Mouse (Mus musculus): ENCODE data around the gene A030003K21Rik. TPM values are rescaled to one million over a fixed set of nuclear protein-coding genes. Genes with fewer than 3 reads are reported as not detected.

A030003K21Rik gene
- total and polyA plus RNA-seq, 3 experiments, result not detected

GRCm38 (mm10) chr1:82987530-82988198, 44.5 kb upstream of the A030003K21Rik start:
- in situ Hi-C loops (cut with MboI; ENCODE audit: low pct_ligation_motif_present, low pct_unique_long_range_greater_than_20kb, low sequenced_read_pairs) (loop anchor here (5.0 kb wide), 1 partner anchor 185 kb away; no protein-coding TSS in a partner anchor), dilution Hi-C loops (cut with MboI; ENCODE audit: extremely low pct_ligation_motif_present, extremely low pct_unique_long_range_greater_than_20kb, low sequenced_read_pairs) (no loop called here)
- DNase-seq (ENCODE audit: extremely low read depth), result peak; percentile 80

GRCm38 (mm10) chr1:82986738-82987137, 43.5 kb upstream of the A030003K21Rik start:
- Histone ChIP-seq H3K27me3 (replicated peaks) (no peaks in the 10 kb centered on the region), H3K27ac (ENCODE audit: insufficient read depth, low read depth) (no peak overlapping the region), H3K79me2 (replicated peaks; ENCODE audit: control insufficient read depth, extremely low read depth, insufficient read depth, poor library complexity, severe bottlenecking) (no peaks in the 10 kb centered on the region), H3K36me3 (replicated peaks in 1 of 2; ENCODE audit: control insufficient read depth in 1 of 2, insufficient read depth in 1 of 2, low read length in 1 of 2) (no peaks in the 10 kb centered on the region), H3K9me3 (replicated peaks; ENCODE audit: low read length) (peaks cover 7% of the 10 kb centered on the region), H3K4me2 (ENCODE audit: insufficient read depth, low read depth, poor library complexity, severe bottlenecking) (no peak overlapping the region), H3K4me3 (replicated peaks in 1 of 3; ENCODE audit: low read depth in 2 of 3, low read length in 2 of 3, poor library complexity in 1 of 3) (no peak overlapping the region), H3K4me1 (ENCODE audit: control insufficient read depth in 1 of 2, insufficient read depth in 2 of 2) (peaks cover 0 to 11% of the 10 kb centered on the region in 2 experiments; a peak in 1 of 4 replicates), H3K9ac (ENCODE audit: insufficient read depth, low read depth) (no peak overlapping the region)
- no peak for DNase-seq (ENCODE audit: extremely low read depth)
- dilution Hi-C loops (cut with MboI; ENCODE audit: extremely low pct_ligation_motif_present, extremely low pct_unique_long_range_greater_than_20kb, low sequenced_read_pairs) (no loop called here), in situ Hi-C loops (cut with MboI; ENCODE audit: low pct_ligation_motif_present, low pct_unique_long_range_greater_than_20kb, low sequenced_read_pairs) (loop anchor here (5.0 kb wide), 1 partner anchor 184 kb away; no protein-coding TSS in a partner anchor)
- no peak for TF ChIP-seq TBP (conservative IDR thresholded peaks at IDR 0.05; ENCODE audit: low read depth, low read length)
- no peak for TF ChIP-seq UBTF (IDR thresholded peaks at IDR 0.05; ENCODE audit: low read depth, low read length)
- TF ChIP-seq USF2 (conservative IDR thresholded peaks at IDR 0.05; ENCODE audit: low read depth, low read length), result no peak
- TF ChIP-seq RAD21 (IDR thresholded peaks at IDR 0.05; ENCODE audit: low read depth, low read length), result no peak
- no peak for TF ChIP-seq KAT2A (IDR thresholded peaks at IDR 0.05; ENCODE audit: insufficient replicate concordance, low read length)
- TF ChIP-seq SMC3 (IDR thresholded peaks at IDR 0.05; ENCODE audit: low read depth, low read length), result no peak
- TF ChIP-seq ZKSCAN1 (IDR thresholded peaks at IDR 0.05; ENCODE audit: borderline replicate concordance, low read depth, low read length), result no peak
- no peak for TF ChIP-seq RCOR1 (conservative IDR thresholded peaks at IDR 0.05; ENCODE audit: low read depth, low read length)
- TF ChIP-seq POLR2A (IDR thresholded peaks at IDR 0.05; ENCODE audit: low read depth, low read length), result no peak
- no peak for TF ChIP-seq MAFK (IDR thresholded peaks at IDR 0.05; ENCODE audit: insufficient replicate concordance, low read length)
- TF ChIP-seq BHLHE40 (IDR thresholded peaks at IDR 0.05; ENCODE audit: low read depth, low read length), result no peak
- no peak for TF ChIP-seq MAZ (IDR thresholded peaks at IDR 0.05; ENCODE audit: low read depth, low read length)
- no peak for TF ChIP-seq GABPA (IDR thresholded peaks at IDR 0.05; ENCODE audit: insufficient replicate concordance, low read depth, low read length)
- TF ChIP-seq CHD2 (IDR thresholded peaks at IDR 0.05; ENCODE audit: low read length), result no peak
- TF ChIP-seq ELF1 (IDR thresholded peaks at IDR 0.05; ENCODE audit: low read depth, low read length), result no peak
- no peak for TF ChIP-seq CHD1 (IDR thresholded peaks at IDR 0.05; ENCODE audit: low read depth, low read length)

More at GRCm38 (mm10) chr1:82987530-82988198, 44.5 kb upstream of the A030003K21Rik start:
- Histone ChIP-seq H3K36me3 (replicated peaks in 1 of 2; ENCODE audit: control insufficient read depth in 1 of 2, insufficient read depth in 1 of 2, low read length in 1 of 2) (no peaks in the 10 kb centered on the region), H3K27ac (ENCODE audit: insufficient read depth, low read depth) (no peak overlapping the region), H3K9me3 (replicated peaks; ENCODE audit: low read length) (peaks cover 7% of the 10 kb centered on the region), H3K4me2 (ENCODE audit: insufficient read depth, low read depth, poor library complexity, severe bottlenecking) (no peak overlapping the region), H3K9ac (ENCODE audit: insufficient read depth, low read depth) (no peak overlapping the region), H3K79me2 (replicated peaks; ENCODE audit: control insufficient read depth, extremely low read depth, insufficient read depth, poor library complexity, severe bottlenecking) (no peaks in the 10 kb centered on the region), H3K27me3 (replicated peaks) (no peaks in the 10 kb centered on the region), H3K4me3 (replicated peaks in 1 of 3; ENCODE audit: low read depth in 2 of 3, low read length in 2 of 3, poor library complexity in 1 of 3) (no peak overlapping the region), H3K4me1 (ENCODE audit: control insufficient read depth in 1 of 2, insufficient read depth in 2 of 2) (peaks cover 0 to 11% of the 10 kb centered on the region in 2 experiments; a peak in 1 of 4 replicates)
- TF ChIP-seq SMC3 (IDR thresholded peaks at IDR 0.05; ENCODE audit: low read depth, low read length) (peak; percentile 91), NELFE (IDR thresholded peaks at IDR 0.05; ENCODE audit: low read depth, low read length) (no peak; the same call in 1 of the 2 replicates), ETS1 (conservative IDR thresholded peaks at IDR 0.05; ENCODE audit: low read depth, low read length) (no peak), USF2 (conservative IDR thresholded peaks at IDR 0.05; ENCODE audit: low read depth, low read length) (no peak), MYC (IDR thresholded peaks at IDR 0.05; ENCODE audit: low read depth, low read length) (peak; percentile 84), CTCF (conservative IDR thresholded peaks at IDR 0.05 in 1 of 2, IDR thresholded peaks at IDR 0.05 in 1 of 2; ENCODE audit: low read depth in 2 of 2, low read length in 2 of 2) (peak; percentile 70 to 87), POLR2AphosphoS2 (IDR thresholded peaks at IDR 0.05; ENCODE audit: low read depth, low read length) (no peak), ZC3H11A (IDR thresholded peaks at IDR 0.05; ENCODE audit: low read depth, low read length) (peak; percentile 79), POLR2A (IDR thresholded peaks at IDR 0.05; ENCODE audit: low read depth, low read length) (no peak), SIN3A (IDR thresholded peaks at IDR 0.05; ENCODE audit: low read length) (peak; percentile 46; the same call in 1 of the 2 replicates), RAD21 (IDR thresholded peaks at IDR 0.05; ENCODE audit: low read depth, low read length) (peak; percentile 92), NRF1 (IDR thresholded peaks at IDR 0.05; ENCODE audit: low read depth, low read length) (no peak)
